Mouse (Mus musculus): ENCODE data around the gene 9930021J03Rik. TPM values are rescaled to one million over a fixed set of nuclear protein-coding genes. Genes with fewer than 3 reads are reported as not detected.

The 9930021J03Rik gene
- total RNA-seq, 2 experiments from 2014 or later = 11.1 to 13.0 TPM

Other genes starting within 250 kb of the 9930021J03Rik start
- gene Ermp1, start 157.6 kb downstream of the 9930021J03Rik start, total RNA-seq (2021) = 1 to 10 TPM; 8.2 to 8.6 TPM
- 1 to 10 TPM in 1 of 2 experiments, not detected in 1; 1.2 TPM for gene Mlana, start 108.2 kb downstream of the 9930021J03Rik start, total RNA-seq (2021)
- 10 to 100 TPM; 11.6 to 13.8 TPM for gene Ranbp6, start 7.0 kb upstream of the 9930021J03Rik start, total RNA-seq (2021)
- gene Il33, start 119.1 kb upstream of the 9930021J03Rik start, total RNA-seq (2021) = 1 to 10 TPM; 6.1 to 7.0 TPM
- gene Trpd52l3, start 197.8 kb upstream of the 9930021J03Rik start, total RNA-seq (2021) = not detected
- 10 to 100 TPM; 21.8 to 25.0 TPM for gene Uhrf2, start 224.5 kb upstream of the 9930021J03Rik start, total RNA-seq (2021)

All from heart, postnatal 36 days (tissue).